Mouse (Mus musculus): ENCODE results near the gene Cabp4.
A peak's percentile ranks its signal among the peaks of the same experiment; 100 is the strongest.
"Not testable (repeated sequence)": the region's sequence is repeated elsewhere in the genome, so short reads cannot be mapped to it uniquely, and the experiment has no call there.

The Cabp4 gene

DNA sequence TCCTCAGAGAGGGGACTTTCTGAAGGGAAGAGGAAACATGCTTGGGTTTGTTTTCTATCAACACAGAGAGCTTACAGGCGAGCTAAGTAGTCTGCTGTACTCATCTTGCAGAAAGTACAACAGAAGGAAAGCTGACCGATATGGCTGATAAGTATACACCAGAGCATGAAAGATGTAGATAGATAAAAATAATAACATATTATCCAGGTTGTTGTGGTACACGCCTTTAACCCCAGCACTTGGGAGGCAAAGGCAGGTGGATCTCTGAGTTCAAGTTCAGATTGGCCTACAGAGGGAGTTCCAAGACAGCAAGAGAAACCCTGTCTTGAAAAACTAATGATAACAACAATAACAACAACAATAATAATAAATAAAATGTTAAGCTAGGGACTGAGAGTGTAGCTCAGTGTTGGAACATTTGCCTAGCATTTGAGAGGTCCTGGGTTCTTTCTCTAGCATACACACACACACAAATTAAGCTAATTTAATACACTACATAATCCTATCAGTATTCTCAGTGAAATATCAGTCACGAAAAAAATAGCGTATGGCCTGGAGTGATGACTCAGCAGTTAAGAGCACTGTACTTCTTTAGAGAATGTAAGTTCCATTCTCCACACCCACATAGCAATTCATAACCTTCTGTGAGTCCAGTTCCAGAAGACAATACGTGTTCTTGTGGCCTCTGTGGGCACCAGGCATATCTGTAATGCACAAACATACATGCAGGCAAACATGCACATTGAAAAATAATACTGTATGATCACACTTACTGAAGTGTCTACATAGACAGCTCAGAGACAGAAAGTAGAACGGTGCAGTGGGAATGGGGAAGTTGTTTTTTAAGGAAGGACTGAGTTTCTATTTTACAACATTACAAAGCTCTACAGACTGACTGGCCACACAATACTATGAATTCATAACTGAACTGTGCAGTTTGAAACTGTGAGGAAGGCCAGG lies 21.1 kb downstream of the Cabp4 start:
- no peak for DNase-seq

DNA sequence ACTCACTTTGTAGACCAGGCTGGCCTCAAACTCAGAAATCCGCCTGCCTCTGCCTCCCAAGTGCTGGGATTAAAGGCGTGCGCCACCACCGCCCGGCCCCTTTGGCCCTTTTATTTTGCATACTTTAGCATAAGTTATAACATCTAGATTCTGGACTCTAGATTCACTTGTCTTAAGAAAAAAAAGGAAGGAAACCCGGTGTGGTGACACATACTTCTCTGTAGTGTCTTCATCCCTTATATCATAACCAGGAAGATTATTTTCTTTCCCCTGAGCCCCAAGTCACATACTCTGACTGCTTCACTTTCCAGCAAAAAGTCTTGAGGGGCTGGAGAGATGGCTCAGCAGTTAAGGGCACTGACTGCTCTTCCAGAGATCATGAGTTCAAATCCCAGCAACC lies 21.9 kb downstream of the Cabp4 start:
- DNase-seq: not testable (repeated sequence)

DNA sequence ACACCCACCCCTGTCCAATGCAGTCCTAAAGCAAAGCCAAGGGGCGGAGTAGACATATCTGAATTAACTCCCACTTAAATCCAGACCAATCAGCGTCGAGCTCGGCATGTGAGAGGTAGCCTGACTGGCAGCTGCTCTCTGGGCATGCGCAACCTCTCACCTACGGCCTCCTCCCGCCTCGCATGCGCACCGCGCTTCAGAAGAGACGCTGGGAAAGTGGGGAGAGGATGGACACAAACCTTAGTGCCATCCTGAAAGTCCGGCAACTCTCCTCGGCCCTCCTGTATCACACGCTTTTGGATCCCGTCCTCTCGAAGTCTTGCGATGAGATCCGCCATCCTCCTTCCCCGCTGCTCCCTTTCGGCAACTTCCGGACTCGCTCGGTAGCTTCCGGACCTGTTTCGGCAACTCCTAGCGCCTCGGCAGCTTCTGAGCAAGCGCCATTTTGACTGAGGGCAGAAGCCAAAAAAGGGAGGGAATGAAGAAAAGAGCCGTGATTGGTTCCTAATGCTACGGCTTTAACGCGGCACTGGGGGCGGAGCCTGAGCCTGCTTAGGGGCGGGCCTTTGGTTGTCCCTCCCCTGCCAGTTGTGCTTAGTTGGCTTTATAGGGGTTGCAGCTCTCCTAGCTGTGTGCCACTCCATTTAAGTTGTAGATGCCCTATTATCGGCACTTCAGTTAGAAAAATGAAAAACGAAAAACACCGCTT lies 22.6 kb downstream of the Cabp4 start:
- peak; percentile 98 for DNase-seq

DNA sequence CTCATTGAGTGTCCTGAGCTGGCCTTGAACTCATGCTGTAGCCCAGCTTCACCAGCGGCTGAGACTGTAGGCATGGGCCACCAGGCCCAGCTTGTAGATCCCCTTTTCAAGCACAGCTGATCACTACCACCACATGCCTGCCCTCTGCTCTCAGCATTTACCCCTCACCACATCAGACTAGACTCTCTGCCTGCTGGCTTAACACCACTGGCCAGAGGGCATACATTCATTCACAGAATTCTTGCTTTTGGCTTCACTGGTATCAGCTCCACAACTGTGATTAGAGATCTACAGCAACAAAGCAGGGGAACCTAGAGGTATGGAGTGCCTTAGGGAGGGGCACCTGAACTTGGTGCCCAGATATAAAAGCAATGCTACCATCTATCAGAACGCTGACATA lies 23.3 kb downstream of the Cabp4 start:
- DNase-seq: no peak

DNA sequence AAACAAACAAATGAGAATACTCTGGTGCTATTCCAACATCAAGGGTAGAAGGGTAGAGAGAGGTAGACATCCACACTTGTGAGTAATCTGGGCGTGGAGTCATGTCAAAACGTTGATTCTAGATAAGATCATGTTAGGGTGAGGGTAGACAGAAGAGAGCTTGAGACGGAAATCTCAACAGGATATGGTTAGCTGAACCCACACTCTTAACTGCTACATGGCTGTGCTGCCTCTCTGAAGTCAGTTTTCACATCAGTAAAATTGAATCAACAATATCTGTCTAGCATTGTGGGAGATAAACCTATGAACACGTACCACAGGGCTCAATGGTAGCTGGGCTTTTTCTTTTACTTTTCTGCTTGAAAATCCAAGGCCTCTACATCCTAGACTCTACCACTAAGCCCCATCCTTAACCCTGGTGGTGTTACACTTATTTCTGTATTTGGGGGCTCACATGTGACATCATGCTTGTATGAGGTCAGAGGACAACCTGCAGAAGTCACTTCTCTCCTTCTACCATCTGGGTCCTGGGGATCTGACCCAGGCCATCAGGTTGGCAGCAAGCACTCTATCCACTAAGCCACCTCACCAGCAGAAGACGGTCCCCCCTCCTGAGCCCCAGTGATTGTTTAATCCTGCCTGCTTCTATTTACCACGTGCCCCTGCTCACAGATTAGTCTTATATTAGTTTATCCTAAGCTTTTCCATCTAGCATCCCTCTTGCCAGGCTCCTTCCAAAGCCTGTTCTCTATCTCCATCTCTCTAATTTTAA lies 23.9 kb downstream of the Cabp4 start:
- no peak for DNase-seq

DNA sequence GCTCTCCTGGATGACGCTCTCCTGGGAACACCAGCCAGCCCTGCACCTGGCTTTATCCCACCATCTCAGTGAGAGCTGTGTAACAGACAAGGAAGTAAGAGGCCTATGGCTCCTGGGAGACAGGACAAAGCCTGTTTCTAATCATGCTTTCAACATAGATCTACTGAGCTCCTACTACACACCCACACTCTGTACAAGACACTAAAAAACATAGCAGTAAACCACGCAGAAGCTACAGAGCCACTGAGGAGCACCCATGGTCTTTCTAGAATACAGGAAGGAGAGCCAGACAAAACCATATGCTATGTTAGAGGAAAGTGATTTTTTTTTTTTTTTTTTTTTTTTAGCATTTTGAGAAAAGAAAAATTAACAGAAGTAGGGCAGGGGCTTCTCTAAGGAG lies 25.5 kb downstream of the Cabp4 start:
- DNase-seq: no peak

DNA sequence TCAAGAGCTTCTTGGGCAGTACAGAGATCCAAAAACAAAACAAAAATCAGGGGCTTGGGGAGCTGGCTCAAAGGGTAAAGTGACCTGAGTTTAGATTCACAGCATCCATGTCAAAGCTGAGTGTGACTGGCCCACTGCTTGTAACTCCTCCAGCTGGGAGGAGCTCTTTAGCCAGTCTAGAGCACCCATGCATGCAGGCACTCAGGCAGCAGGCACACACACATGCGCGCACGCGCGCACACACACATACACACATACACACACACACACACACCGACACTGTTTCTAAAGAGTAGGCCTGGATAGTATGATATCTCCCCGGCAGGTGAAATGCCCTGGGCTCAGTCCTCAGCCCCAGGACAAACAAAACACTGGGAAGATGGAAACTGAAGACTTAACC lies 26.8 kb downstream of the Cabp4 start:
- DNase-seq: no peak

DNA sequence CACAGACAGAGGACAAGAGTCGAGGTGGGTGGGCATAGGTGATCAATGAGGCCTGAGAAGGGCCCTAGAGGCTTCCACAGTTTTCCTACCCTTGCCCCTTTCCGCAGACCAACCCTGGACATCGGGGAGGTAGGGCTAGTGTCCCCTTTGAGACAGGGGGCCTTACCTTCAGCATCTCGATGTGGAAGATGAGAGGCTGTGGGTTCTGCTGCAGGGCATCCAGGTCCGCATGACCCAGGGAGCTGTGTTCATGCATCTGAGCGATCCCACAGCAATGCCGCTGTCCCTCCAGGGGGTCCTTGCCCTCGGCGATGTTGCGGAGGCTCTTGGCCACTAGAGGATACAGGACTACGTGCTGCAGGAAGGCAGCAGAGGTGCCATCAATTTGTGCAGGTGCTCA lies 28.0 kb downstream of the Cabp4 start:
- no peak for DNase-seq

DNA sequence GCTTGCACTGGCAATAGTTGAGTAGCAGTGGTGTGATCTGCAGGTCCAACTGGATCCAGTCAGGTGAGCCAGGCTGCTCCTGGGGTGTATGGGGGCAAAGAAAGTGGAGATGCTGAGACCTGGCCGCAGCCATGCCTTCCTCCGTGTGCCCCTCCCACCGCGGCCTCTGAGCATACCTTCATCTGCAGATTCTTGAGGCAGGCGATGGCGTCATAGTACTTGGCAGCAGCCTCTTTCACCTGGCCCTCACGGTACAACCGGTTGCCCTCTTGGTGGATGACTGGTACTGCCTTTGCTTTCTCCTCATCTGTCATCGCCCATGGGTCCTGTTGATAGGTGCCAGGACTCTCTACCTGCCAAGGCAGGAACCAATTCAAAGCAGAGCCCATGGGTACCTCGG lies 28.7 kb downstream of the Cabp4 start:
- no peak for DNase-seq

DNA sequence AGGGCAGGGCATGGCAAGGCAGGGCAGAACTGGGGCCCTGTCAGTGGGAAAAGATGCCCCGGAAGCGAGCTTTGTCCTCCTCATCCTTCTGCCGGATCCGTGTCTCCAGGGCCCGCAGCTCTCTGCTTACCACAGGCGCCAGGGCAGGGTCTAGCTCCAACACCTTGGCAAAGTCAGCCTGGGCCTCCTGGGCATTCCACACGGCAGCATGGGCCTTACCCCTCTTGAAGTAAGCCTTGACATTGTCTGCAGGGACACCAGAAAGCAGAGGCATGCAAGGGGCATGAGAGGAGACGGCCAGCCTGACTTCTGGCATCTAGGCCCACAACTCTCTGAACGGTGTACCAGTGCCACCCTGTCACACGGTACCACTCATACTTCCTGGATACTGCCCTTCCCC lies 29.3 kb downstream of the Cabp4 start:
- no peak for DNase-seq

DNA sequence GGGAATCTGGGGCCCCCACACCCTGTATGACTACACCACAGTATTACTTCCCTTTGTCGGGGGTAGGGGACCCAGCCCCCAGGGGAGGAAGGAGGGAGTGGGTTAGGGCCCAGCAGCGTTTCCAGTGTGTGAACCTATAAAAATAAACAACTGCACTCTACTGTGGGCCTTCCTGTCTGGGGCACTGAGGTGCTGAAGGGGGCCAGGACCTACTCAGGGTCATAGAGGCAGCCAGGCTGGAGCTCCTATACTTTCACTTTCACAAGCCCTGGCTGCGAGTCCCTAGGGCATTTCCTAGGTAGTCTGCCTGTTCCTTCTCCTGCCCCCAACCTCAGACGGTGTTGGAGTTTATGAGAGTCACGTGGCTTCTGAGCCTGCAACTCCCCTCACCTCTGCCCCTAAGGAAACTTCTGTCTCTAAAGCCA lies 30.0 kb downstream of the Cabp4 start:
- no peak for DNase-seq

DNA sequence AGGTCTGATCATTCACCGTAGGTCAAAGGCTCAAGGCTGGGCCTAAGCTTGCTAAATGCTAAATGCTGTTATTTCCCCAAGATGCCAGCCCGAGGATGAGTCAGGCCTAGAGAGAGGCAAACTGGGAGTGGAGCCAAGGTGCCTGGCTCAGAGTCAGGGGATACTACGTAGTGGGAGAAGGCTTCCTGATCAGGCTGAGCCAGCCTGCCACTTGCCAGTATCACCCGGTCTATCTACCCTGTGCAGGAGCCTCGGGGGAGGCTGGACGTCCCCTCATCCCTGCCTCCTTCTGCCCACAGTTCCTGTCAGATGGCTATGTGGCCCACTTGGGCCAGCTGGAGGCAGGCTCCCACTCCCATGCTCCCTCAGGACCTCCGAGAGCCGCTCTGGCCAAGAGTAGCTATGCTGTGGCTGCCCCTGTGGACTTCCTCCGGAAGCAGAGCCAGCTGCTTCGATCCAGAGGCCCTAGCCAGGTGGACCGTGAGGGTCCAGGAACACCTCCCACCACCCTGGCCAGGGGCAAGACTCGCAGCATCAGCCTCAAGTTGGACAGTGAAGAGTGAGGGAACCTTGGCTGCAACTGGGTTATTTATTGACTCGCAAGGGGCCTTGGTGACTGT lies 30.5 kb downstream of the Cabp4 start:
- peak; percentile 81 for DNase-seq

DNA sequence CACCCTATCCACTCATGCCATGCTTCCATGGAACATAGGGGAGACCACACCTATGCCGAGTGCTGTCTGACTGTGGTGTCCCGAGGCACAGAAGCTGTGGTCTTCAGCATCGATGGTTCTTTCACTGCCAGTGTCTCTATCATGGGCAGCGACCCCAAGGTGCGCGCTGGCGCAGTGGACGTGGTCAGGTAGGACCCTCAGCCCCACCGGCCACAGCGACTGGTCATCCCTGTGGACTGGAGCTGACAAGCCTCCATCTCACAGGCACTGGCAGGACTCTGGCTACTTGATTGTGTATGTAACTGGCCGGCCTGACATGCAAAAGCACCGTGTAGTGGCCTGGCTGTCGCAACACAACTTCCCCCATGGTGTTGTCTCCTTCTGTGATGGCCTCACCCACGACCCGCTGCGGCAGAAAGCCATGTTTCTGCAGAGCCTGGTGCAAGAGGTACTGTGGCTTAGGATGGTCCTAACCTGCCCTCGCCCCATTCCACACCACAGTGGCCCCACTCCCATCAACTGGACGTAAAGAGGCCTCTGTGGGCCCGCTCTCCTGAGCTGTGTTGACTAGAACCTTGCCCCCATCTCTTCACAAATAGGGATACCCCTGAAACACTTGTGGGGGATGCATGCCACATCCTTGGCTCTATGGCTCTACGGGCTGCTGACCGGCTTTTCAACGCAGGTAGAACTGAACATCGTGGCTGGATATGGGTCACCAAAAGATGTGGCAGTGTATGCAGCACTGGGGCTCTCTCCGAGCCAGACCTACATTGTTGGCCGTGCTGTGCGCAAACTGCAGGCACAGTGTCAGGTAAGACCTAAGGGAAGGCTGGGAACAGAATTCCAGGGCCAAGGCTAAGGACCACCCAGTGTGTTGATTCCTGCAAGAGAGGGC lies 31.5 kb downstream of the Cabp4 start:
- no peak for DNase-seq

DNA sequence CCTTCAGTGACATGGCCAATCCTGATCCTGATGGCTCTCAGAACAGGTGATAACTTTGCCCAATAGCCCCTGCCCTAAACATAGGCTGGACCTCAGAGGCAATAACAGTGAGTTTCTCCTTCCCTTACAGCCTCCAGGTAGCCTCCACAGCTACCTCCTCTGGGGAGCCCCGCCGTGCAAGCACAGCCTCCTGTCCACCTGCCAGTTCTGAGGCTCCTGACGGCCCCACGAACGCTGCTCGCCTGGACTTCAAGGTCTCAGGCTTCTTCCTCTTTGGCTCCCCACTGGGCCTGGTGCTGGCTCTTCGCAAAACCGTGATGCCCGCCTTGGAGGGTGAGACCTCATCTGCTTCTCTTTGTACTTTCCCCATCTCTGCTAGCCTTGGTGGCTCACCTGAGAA lies 35.3 kb downstream of the Cabp4 start:
- no peak for DNase-seq

DNA sequence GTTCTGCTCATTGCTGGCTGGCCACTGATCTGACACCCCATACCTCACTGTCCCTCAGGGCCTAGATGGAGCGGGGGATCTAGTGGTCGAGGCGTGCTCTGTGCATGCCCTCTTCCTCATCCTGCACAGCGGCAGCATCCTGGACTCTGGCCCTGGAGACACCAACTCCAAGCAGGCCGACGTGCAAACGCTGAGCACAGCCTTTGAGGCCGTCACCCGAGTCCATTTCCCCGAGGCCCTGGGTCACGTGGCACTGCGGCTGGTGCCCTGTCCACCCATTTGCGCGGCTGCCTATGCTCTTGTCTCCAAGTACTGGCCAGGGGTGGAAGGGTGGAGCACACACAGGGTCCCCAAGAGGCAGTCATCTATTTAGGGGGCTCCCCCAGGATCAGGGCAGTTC lies 37.2 kb downstream of the Cabp4 start:
- DNase-seq: no peak

DNA sequence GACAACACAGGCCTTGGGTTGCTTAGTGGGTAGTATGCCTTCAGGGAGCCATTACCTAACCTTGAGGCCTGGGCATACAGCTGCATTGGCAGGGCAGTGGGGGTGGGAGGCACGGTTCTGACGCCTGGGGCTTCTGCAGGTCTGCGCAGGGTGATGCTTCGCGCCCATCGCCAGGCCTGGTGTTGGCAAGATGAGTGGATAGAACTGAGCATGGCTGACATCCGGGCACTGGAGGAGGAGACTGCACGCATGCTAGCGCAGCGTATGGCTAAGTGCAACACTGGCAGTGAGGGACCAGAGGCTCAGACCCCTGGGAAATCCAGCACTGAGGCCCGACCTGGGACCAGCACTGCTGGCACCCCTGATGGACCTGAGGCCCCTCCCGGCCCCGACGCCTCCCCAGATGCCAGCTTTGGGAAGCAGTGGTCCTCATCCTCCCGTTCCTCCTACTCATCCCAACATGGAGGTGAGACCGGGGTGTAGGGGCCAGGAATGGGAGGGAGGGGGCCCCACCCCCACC lies 39.1 kb downstream of the Cabp4 start:
- DNase-seq: no peak

DNA sequence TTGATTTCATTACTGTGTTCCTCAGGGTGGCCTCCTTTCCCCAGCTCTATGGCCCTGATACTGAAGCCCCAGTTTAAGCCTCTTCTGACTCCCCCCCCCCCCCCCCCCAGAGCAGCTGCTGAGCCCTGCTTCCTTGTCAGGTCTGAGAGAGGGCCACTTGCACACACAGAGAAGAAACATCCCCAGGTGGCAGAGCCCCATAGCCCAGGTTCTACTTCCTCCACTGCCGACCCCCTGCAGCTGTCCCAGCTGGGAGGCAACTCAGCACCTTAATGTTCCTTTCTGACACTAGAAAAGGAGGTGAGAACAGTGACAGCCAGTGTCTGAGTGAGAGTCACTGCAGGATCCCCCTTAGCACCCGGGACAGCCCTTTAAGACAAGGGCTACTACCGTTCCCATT lies 40.0 kb downstream of the Cabp4 start:
- no peak for DNase-seq

DNA sequence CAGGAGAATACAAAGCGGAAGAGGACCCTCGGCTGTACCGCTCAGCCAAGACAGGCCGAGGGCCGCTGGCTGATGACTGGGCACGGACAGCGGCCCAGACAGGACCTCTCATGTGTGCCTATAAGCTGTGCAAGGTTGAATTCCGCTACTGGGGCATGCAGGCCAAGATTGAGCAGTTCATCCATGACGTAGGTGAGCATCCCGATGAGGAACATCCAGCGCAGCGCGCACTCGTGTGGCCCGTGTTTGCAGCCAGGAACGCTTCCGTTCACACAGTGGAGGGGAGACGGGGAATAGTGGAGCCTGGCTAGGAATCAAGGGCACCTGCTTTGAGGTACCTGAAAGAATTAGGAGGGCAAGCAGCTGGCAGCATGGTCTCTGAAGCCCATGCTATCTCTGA lies 40.5 kb downstream of the Cabp4 start:
- no peak for DNase-seq

DNA sequence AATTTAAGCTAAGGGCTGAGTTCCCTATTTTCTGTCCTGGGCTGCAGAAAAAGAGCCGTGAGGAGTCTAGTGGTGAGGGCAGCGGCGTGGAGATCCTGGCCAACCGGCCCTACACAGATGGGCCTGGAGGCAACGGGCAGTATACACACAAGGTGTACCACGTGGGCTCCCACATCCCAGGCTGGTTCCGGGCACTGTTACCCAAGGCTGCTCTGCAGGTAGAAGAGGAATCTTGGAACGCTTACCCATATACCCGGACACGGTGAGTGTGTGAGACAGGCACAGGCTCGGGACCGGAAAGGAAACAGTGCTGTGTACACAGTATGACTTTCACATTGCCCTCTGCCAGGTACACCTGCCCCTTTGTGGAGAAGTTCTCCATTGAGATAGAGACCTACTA lies 41.2 kb downstream of the Cabp4 start:
- DNase-seq: no peak

DNA sequence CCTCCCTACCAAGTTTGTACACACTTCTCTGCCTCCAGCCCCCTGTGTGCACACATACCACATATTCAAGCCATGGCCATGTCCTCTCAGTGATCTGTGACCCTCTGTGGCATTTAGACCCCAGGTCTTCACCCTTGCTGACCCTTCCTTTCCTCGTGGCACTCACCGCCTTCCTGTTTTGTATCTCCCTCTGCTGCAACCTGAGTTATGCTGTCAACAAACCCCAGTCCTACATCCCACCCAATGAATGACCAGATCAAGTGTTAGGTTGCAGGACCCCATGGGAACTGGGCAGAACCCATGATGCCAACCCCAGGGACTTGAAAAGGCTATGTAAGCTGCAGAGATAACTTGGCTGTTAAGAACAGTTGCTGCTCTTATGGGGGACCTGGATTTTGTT lies 41.8 kb downstream of the Cabp4 start:
- no peak for DNase-seq

DNA sequence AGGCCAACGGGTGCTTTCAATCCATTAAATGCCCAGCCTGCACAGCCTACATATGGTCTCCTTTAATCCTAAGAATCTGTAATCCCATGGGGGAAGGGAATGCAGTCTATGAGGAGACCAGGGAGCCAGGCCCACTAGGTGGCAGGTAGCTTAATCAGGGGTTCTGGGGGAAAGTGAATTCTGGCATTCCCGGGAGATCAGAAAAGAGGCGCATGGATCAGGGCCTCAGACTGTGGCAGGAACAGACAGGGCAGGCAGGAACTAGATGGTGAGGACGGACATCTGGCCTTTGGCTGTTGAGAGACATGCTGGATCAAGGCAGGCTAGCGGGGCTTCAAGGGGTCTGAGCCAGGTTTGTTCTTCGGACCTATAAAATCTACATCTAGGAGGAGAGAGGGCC lies 42.4 kb downstream of the Cabp4 start:
- DNase-seq: no peak

Data from right cerebral cortex, postnatal 14 days (tissue).